Mouse (Mus musculus): ENCODE results near the gene Pgam2. TPM values are rescaled to one million over a fixed set of nuclear protein-coding genes. Genes with fewer than 3 reads are reported as not detected.

Pgam2 gene
- 2.5 and 5.5 TPM in 2 replicates for polyA plus RNA-seq (2016; fragmentation: Nextera tagmentation; extraction: Ambion mirVana)

GRCm38 (mm10) chr11:5803551-5803981, at the start of gene Pgam2:
Gene Pgam2, minus strand, starts transcription at chr11:5803733.
- no peak for DNase-seq (ENCODE audit: low spot score)
- Histone ChIP-seq H3K4me1 (peaks cover 12% of the 10 kb centered on the region), H3K4me3 (no peak within 1 kb of the TSS), H3K27ac (replicated peaks) (0 out of 2 replicates have a peak within 1 kb of the TSS, but pooled peaks have one; percentile 17), H3K9me3 (replicated peaks) (peaks cover 6% of the 10 kb centered on the region; the same call in 1 of the 2 replicates), H3K36me3 (peaks cover 32% of the 10 kb centered on the region), H3K27me3 (ENCODE audit: low read depth, poor library complexity, severe bottlenecking) (no peaks in the 10 kb centered on the region)
- WGBS, result 64% methylated on average over 8 of the region's 8 CpGs

DNA sequence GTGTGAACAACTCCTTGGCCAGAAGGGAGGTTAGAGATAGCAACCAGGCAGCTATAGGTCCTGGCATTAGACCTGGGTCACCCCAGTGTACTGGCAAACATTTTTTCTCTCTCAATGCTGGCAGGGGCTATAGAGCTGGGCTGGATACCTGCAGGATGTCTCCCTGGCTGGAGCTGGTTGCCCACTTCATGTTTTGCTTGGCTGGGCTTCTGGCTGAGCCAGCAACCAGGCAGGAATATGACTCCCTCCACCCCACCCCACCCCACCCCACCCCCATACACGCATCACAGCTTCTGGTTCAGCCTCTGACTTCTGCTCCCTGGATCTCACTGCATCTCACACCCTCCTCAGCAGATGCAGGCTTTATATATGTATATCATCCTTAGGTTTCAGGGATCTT, 48.8 kb upstream of the Pgam2 start:
- no peaks in the 10 kb centered on the region for H3K27me3 ChIP-seq (ENCODE audit: low read depth, poor library complexity, severe bottlenecking)
- no peak overlapping the region for H3K27ac ChIP-seq (replicated peaks)
- DNase-seq (ENCODE audit: low spot score), result no peak
- H3K36me3 ChIP-seq, result no peaks in the 10 kb centered on the region
- 56% methylated on average over 1 of the region's 1 CpGs for WGBS
- H3K4me3 ChIP-seq, result no peak overlapping the region
- H3K9me3 ChIP-seq (replicated peaks), result no peaks in the 10 kb centered on the region
- H3K4me1 ChIP-seq, result 0 out of 2 replicates have a peak, but pooled peaks cover 4% of the 10 kb centered on the region

DNA sequence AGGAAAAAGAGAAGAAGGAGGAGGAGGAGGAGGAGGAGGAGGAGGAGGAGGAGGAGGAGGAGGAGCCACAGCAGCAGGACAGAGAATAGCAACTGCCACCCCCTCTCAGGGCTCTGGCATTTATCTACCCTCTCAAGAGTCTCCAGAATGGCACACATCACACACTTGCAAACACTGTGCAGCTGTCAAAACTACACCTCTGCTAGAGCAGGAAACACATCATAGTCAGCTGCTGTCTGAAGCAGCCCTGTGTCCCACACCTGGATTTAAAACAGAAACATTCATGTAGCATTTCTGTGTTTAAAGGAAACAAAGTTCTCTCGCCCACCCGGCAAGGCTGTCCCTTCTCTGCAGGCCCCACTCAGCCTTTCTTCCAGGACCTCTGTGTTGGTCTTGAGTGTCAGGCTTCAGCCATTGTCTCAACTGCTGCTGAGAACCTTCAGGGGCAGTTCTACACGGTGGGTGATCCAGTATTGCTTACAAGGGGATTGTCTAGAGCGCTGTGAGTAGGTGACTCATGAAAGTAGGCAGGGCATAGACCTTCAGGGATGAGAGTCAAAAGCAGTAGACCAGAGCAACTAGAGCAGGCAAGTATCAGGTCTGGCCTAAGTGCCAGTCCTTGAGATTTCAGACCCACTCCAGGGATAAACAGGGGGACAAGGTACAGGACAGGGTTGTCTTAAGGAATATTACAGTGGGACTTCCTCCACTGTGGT, 47.6 kb upstream of the Pgam2 start:
- H3K27ac ChIP-seq (replicated peaks), result no peak overlapping the region
- H3K27me3 ChIP-seq (ENCODE audit: low read depth, poor library complexity, severe bottlenecking), result no peaks in the 10 kb centered on the region
- no peak overlapping the region for H3K4me3 ChIP-seq
- H3K4me1 ChIP-seq, result 0 out of 2 replicates have a peak, but pooled peaks cover 4% of the 10 kb centered on the region
- WGBS, result 64% methylated on average over 4 of the region's 4 CpGs
- H3K9me3 ChIP-seq (replicated peaks), result 0 out of 2 replicates have a peak, but pooled peaks cover 3% of the 10 kb centered on the region
- DNase-seq (ENCODE audit: low spot score), result no peak
- H3K36me3 ChIP-seq, result no peaks in the 10 kb centered on the region

GRCm38 (mm10) chr11:5850452-5850851, 46.9 kb upstream of the Pgam2 start:
- no peaks in the 10 kb centered on the region for H3K27me3 ChIP-seq (ENCODE audit: low read depth, poor library complexity, severe bottlenecking)
- no peak for DNase-seq (ENCODE audit: low spot score)
- no peaks in the 10 kb centered on the region for H3K4me1 ChIP-seq
- WGBS, result 79% methylated on average over 5 of the region's 5 CpGs
- H3K4me3 ChIP-seq, result no peak overlapping the region
- no peaks in the 10 kb centered on the region for H3K36me3 ChIP-seq
- 0 out of 2 replicates have a peak, but pooled peaks cover 3% of the 10 kb centered on the region for H3K9me3 ChIP-seq (replicated peaks)
- no peak overlapping the region for H3K27ac ChIP-seq (replicated peaks)

DNA sequence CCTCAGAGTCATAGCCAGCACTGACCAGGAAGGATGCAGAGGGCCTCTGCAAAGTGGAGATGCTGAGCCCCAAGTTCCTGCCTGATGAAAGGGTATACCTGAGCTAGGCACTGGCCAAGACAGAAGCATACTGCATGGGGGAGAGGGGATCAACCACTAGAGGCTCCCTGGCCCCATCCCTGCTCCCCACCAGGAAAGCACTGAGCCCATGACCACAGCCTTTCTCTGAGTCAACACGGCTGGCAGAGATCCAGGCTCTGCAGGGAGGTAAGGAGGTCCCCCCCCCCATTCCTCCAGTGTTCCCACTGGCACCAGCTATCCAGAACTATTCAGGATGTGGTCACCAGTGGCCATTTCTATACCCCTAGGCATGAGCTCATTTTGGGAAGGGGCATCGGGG, 45.8 kb upstream of the Pgam2 start:
- 75% methylated on average over 2 of the region's 2 CpGs for WGBS
- Histone ChIP-seq H3K4me3 (no peak overlapping the region), H3K9me3 (replicated peaks) (0 out of 2 replicates have a peak, but pooled peaks cover 3% of the 10 kb centered on the region), H3K36me3 (no peaks in the 10 kb centered on the region), H3K27me3 (ENCODE audit: low read depth, poor library complexity, severe bottlenecking) (no peaks in the 10 kb centered on the region), H3K27ac (replicated peaks) (no peak overlapping the region), H3K4me1 (no peaks in the 10 kb centered on the region)
- no peak for DNase-seq (ENCODE audit: low spot score)

- no peak for DNase-seq (ENCODE audit: low spot score)
- Histone ChIP-seq H3K4me1 (no peaks in the 10 kb centered on the region), H3K36me3 (no peaks in the 10 kb centered on the region)
Measured at GRCm38 (mm10) chr11:5848741-5849140, 45.2 kb upstream of the Pgam2 start.

DNA sequence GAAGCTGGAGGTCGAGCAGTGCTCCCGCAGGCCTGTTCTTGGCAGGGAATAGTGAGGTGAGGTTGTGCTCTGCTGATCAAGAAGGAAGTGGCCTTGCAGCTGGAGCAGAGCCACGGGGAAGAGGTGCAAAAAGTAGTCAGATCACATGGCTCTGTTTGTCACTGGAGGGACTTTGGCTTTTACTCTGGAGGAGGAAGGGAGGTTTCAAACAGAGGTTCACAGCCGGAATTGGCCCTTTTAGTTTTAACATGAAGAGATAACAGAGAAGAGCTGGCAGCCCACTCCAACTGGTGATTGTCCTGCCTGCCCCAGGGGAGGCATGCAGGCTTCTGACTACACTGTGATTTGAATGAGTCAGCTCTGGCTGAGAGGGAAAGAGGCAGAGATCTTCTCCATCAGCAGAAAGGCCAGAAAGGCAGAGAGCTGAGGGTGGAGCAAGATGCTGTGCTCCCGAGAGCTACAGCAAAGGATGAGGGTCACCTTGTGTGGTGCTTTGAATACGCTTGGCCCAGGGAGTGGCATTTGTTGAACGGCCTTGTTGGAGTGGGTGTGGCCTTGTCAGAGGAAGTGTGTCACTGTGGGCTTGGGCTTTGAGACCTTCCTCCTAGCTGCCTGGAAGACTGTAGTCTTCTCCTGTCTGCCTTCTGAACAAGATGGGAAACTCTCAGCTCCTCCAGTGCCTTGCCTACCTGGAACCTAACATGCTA, 43.3 kb upstream of the Pgam2 start:
- WGBS, result 77% methylated on average over 7 of the region's 7 CpGs
- DNase-seq (ENCODE audit: low spot score), result no peak
- H3K9me3 ChIP-seq (replicated peaks), result peaks cover 8% of the 10 kb centered on the region; the same call in 1 of the 2 replicates
- H3K4me3 ChIP-seq, result no peak overlapping the region
- no peaks in the 10 kb centered on the region for H3K4me1 ChIP-seq
- no peaks in the 10 kb centered on the region for H3K27me3 ChIP-seq (ENCODE audit: low read depth, poor library complexity, severe bottlenecking)
- no peak overlapping the region for H3K27ac ChIP-seq (replicated peaks)
- no peaks in the 10 kb centered on the region for H3K36me3 ChIP-seq

More at GRCm38 (mm10) chr11:5848741-5849140, 45.2 kb upstream of the Pgam2 start:
- WGBS, result 70% methylated on average over 6 of the region's 6 CpGs
- Histone ChIP-seq H3K27me3 (ENCODE audit: low read depth, poor library complexity, severe bottlenecking) (no peaks in the 10 kb centered on the region), H3K27ac (replicated peaks) (no peak overlapping the region), H3K4me3 (no peak overlapping the region), H3K9me3 (replicated peaks) (0 out of 2 replicates have a peak, but pooled peaks cover 3% of the 10 kb centered on the region)

DNA sequence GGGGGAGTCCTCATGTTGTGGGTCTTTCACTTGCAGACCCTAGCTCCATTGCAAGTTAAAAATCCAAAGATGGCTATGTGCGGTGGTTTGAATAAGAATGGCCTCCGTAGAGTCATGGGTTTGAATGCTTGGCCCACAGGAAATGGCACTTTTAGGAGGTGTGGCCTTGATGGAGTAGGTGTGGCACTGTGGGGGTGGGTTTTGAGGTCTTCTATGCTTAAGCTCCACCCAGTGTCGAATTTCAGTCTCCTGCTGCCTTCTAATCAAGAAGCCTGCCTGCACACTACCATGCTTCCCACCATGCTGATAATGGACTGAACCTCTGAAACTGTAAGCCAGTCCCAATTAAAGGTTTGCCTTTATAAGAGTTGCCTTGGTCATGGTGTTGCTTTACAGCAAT, 39.6 kb upstream of the Pgam2 start:
- no peak for DNase-seq (ENCODE audit: low spot score)
- WGBS, result 89% methylated on average over 3 of the region's 3 CpGs
- H3K4me1 ChIP-seq, result no peaks in the 10 kb centered on the region; the same call in none of the 2 replicates

DNA sequence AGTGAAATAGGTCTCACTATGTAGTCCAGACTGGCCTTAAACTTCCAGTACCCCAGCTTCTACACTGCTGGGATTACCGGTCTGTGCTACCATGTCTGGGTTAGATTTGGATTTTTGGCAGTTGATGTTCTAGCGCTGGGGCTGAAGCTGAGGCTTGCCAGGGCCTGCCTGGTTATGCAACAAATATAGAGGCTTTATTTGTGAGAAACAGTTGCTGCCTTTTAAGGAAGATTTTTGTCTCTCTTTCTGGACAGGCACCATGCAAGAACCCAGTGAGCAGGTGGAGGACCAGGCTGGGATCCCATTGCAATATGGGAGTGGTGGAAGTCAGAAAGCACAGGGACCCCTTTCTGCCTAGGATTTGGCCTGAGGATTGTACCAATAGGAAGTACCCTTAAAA, 38.2 kb upstream of the Pgam2 start:
- no peak for DNase-seq (ENCODE audit: low spot score)
- WGBS, result 95% methylated on average over 2 of the region's 2 CpGs
- no peak overlapping the region for H3K4me3 ChIP-seq

More for the DNA sequence above, 39.6 kb upstream of the Pgam2 start:
- Histone ChIP-seq H3K27me3 (ENCODE audit: low read depth, poor library complexity, severe bottlenecking) (no peaks in the 10 kb centered on the region), H3K36me3 (no peaks in the 10 kb centered on the region), H3K4me3 (no peak overlapping the region), H3K9me3 (replicated peaks) (peaks cover 8% of the 10 kb centered on the region; the same call in 1 of the 2 replicates), H3K27ac (replicated peaks) (no peak overlapping the region)

GRCm38 (mm10) chr11:5840346-5840745, 36.8 kb upstream of the Pgam2 start:
- Histone ChIP-seq H3K9me3 (replicated peaks) (peaks cover 6% of the 10 kb centered on the region; the same call in 1 of the 2 replicates), H3K27ac (replicated peaks) (no peak overlapping the region), H3K4me1 (peaks cover 15% of the 10 kb centered on the region), H3K36me3 (peaks cover 4% of the 10 kb centered on the region; the same call in 1 of the 2 replicates), H3K27me3 (ENCODE audit: low read depth, poor library complexity, severe bottlenecking) (no peaks in the 10 kb centered on the region), H3K4me3 (no peak overlapping the region)
- 85% methylated on average over 7 of the region's 7 CpGs for WGBS
- no peak for DNase-seq (ENCODE audit: low spot score)

More for the DNA sequence above, 38.2 kb upstream of the Pgam2 start:
- Histone ChIP-seq H3K36me3 (no peaks in the 10 kb centered on the region), H3K9me3 (replicated peaks) (peaks cover 6% of the 10 kb centered on the region; the same call in 1 of the 2 replicates), H3K27me3 (ENCODE audit: low read depth, poor library complexity, severe bottlenecking) (no peaks in the 10 kb centered on the region), H3K27ac (replicated peaks) (no peak overlapping the region), H3K4me1 (peaks cover 9% of the 10 kb centered on the region)

GRCm38 (mm10) chr11:5837251-5838246, 34.0 kb upstream of the Pgam2 start, which contains the start of gene Polm:
Gene Polm, minus strand, starts transcription at chr11:5838016.
- H3K4me3 ChIP-seq, result peak within 1 kb of the TSS; percentile 89
- peak; percentile 91 for DNase-seq (ENCODE audit: low spot score)
- under 1% methylated on average over 63 of the region's 63 CpGs for WGBS
- H3K9me3 ChIP-seq (replicated peaks), result no peaks in the 10 kb centered on the region
- H3K36me3 ChIP-seq, result peaks cover 30% of the 10 kb centered on the region
- H3K4me1 ChIP-seq, result peaks cover 15% of the 10 kb centered on the region
- H3K27ac ChIP-seq (replicated peaks), result peak within 1 kb of the TSS; percentile 88
- no peaks in the 10 kb centered on the region for H3K27me3 ChIP-seq (ENCODE audit: low read depth, poor library complexity, severe bottlenecking)

- H3K4me1 ChIP-seq, result peaks cover 15% of the 10 kb centered on the region
- H3K4me3 ChIP-seq, result no peak overlapping the region
- peaks cover 44% of the 10 kb centered on the region for H3K36me3 ChIP-seq
- no peaks in the 10 kb centered on the region for H3K9me3 ChIP-seq (replicated peaks)
- no peaks in the 10 kb centered on the region for H3K27me3 ChIP-seq (ENCODE audit: low read depth, poor library complexity, severe bottlenecking)
- DNase-seq (ENCODE audit: low spot score), result no peak
- WGBS, result 39% methylated on average over 1 of the region's 1 CpGs
- no peak overlapping the region for H3K27ac ChIP-seq (replicated peaks)
Measured at GRCm38 (mm10) chr11:5836126-5836525, 32.6 kb upstream of the Pgam2 start.
